Mouse (Mus musculus): ENCODE results near the gene Neu1. TPM values are rescaled to one million over a fixed set of nuclear protein-coding genes. Genes with fewer than 3 reads are reported as not detected.

Neu1 gene
- polyA plus RNA-seq (2012; rRNA removed) = 48.7 and 53.6 TPM in 2 replicates

DNA sequence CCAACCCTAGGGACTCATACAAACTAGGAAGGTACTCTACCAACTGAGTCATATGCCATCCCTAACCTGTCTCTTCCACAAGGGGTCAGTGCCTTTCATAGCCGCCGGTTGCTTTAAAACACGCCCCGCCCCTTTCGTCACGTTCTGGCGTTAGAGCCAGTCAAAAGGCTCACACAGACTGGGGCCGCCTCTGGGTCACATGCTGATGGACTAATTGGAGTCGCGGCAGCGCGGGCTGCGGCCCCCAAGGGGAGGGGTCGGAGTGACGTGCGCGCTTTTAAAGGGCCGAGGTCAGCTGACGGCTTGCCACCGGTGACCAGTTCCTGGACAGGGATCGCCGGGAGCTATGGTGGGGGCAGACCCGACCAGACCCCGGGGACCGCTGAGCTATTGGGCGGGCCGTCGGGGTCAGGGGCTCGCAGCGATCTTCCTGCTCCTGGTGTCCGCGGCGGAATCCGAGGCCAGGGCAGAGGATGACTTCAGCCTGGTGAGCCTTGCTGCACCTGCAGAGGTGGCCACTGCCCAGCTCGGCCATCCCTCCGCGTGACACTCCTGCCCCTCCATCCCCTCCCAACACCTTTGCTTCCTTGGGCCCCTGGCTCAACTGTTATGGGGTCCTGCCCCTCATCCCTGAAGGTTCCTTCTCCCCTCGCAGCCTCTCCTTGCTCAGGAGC lies at the start of gene Neu1:
Gene Neu1 (plus strand): TSS at position 193 of the 674 bp plus-strand sequence.
- DNase-seq (ENCODE audit: extremely low spot score in 1 of 2, low spot score in 1 of 2) = peak; percentile 98 to 99

DNA sequence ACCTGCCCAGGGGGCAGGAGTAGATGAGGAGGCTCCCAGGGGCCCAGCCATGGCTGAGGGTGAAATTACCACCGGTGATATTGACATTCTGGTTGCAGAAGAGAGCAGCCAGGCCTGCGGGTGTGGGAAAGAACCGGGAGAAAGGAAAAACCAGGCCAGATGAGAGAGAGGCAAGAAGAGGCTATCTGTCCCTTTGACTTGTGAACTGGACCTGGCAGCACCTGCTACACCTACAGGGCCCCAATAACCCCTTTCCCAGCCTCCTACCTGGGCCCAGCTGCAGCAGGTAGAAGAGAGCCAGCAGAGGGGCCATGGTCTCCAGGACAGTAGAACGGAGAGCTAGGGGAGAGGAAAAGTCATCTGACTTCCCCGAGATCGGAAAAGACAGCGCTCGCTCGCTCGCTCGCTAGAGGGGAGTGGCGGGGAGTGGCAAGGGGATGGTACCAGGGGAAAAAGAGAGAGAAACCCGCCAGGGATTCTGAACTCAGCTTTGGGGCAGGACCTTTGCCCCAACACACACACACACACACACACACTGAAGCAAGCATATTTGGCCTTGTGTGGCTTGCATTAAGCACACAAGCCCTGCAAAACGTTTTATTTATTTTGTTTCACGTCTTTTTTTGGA lies 49.3 kb upstream of the Neu1 start, which contains the start of gene Gm20547:
Gene Gm20547 (minus strand): TSS at position 360 of the 628 bp plus-strand sequence.
- DNase-seq (ENCODE audit: extremely low spot score in 1 of 2, low spot score in 1 of 2) = no peak

DNA sequence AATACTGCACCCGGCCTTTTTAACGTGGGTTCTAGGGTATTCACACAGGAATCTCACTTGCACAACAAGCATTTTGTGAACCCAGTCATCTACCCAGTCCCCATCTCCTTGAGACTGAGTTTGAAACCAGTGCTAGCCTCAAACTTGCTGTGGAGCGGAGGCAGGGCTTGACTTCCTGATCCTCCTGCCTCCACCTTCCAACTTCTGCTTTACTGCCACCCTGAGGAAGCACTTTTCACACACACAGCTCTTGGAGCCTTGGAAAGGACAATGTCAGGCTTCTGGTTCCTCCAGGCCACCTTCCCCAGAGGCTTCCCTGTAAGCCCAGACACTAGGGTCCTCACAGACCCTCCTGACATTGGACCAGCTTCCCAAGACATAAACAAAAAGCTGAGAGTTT lies 47.7 kb upstream of the Neu1 start:
- DNase-seq (ENCODE audit: extremely low spot score in 1 of 2, low spot score in 1 of 2) = no peak

DNA sequence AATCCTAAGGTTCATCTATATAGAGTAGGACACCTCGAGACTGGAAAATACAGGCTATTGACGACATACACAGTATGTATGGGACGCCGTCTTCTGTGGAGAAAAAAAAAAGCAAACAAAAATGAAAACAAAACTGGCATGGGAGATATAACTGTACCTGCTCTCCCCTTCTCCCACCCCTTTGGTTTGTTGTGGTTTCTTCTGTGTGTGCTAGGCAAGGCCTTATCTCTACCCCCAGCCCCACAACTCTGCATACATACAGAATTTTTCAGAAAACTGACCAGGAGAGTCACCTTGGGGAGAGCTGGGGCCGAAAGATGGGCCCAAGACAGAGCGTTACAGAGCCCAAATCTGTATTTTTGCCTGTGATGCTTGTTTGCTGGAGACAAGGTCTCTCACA lies 46.3 kb upstream of the Neu1 start:
- no peak for DNase-seq (ENCODE audit: extremely low spot score in 1 of 2, low spot score in 1 of 2)

DNA sequence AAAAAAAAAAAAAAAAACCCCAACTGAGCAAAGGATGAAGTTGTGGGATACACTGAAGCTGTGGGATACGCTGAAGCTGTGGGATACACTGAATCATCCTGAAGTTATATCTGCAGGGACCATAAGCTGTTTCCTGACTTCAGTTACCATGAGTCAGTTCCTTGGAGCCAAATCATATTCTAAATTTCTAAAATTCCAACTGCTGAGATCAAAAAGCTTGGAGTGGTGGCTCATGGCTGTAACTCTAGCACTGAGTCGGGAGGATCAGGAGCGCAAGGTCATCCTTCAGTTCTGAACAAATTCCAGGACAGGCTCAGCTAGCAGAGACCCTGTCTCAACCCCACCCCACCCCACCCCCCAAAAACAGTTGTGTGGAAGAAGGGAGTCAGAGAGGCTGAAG lies 45.4 kb upstream of the Neu1 start:
- no peak for DNase-seq (ENCODE audit: extremely low spot score in 1 of 2, low spot score in 1 of 2)

DNA sequence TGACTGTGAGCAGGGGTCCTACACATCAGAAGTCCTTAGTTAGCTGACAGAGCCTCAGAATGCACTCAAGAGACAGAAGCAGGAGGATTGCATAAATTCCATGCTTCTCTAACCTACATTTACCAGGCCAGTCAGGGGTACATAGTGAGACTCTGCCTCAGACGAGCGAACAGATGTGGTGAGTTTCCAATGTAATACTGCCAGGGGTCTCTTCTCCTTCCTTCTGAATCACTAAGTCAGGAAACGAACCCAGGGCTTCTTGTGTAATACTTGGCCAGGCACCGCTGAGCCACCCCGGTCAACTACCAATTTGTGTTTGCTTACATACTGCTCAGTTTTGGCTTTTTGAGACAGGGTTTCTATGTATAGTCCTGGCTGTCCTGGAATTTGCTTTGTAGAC lies 43.1 kb upstream of the Neu1 start:
- DNase-seq (ENCODE audit: extremely low spot score in 1 of 2, low spot score in 1 of 2) = no peak

DNA sequence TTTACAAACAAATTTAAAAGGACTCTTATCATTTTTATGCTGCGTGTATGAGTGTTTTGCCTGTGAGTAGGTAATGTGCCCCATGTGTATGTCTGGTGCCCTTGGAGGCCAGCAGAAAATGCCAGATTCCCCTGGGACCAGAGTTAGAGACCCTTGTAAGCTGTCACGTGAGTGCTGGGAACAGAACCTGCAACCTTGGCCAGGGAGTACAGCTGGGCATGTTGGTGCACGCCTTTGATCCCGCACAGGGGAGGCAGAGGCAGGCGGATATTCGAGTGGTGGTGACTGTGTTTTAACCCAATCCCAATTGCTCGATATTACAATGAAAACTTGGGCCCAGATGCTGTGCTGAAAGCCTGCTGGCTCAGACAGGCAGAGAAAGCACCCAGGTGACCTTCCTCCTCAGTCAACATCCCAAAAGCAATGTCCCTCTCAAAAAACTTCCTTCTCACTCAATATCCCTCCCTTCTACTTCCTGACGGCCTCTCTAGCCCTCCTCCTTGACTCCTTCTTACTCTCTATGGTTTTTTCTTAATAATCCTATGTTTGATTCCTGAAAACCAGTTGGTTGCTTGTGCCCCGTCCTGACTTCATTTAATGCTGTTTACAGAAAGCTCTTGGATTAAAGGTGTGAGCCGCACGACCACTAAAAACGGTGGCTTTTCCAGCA lies 40.8 kb upstream of the Neu1 start:
- DNase-seq (ENCODE audit: extremely low spot score in 1 of 2, low spot score in 1 of 2) = no peak

DNA sequence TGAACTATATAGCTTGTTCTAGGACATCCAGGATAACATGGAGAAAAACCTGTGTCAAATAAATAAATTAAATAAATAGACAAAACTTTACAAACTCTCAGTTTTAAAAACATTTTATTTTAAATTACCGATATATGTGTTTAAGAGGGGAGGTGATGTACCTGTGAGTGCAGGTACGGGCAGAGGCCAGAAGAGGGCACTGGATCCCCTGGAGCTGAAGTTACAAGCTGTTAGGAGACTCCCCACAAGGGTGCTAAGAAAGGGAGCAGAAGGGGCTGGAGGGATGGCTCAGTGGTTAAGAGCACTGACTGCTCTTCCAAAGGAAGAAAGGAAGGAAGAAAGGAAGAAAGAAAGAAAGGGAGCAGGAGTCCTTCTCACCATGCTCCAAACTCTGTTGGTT lies 39.7 kb upstream of the Neu1 start:
- no peak for DNase-seq (ENCODE audit: extremely low spot score in 1 of 2, low spot score in 1 of 2)

DNA sequence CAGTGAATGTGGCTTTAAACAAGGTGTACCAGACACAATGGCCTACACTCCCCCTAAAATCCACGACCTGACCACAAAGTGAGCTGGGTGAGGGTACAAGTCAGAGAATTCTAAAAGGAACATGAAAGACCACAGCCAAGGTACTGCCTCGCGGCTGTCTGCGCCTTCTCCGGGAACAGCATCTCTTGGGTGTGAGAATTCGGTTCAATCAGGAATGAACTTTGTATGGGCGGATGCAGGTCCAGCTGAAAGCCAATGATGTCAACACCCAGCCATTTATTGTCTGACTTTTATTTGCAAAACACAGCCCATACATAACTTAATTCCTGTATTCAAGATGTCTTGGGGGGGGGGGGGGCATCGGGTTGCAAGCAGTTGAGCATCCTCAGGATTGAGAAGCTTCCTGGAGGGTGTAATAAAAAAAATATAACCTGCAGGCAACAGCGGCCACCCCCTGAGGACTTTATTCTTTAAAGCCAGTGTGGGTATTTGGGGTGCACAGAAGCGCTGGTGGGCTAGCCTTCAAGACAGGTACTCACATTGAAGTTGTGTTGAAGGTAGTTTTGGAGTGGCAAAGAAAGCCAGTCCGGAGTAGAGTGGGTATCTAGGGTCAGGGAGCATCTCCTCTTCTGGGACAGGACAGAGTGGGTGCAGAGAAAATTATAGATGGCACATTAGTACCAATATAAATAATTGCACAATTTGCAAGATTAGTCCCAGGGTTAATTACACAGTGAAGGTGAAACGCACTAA lies 37.8 kb upstream of the Neu1 start:
- DNase-seq (ENCODE audit: extremely low spot score in 1 of 2, low spot score in 1 of 2) = no peak

DNA sequence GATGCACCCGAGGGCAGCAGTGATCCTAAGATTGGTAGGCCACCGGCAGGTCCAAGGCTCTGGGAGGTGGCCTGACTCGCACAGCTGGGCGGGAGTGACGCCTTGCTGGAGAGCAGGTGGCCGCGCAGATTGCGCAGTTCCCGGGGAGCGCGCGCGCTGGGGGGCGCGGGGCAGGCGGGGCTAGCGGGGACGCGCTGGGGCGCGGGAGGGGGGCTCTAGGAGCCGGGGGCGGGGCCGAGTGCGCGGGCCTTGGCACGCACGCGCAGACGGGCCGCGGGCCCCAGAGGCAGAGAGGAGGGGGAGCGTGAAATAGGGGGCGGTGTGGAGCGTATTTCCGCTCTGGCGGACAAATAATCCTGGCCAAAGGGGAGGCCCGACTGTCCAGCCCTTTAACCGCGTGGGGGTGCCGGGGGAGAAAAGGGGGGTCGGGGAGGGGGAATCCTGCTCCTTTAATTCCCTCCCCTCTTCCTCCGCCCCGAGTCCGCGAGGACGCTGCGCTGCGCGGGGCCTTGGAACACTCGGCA lies 36.9 kb upstream of the Neu1 start:
- peak; percentile 81 to 94 for DNase-seq (ENCODE audit: extremely low spot score in 1 of 2, low spot score in 1 of 2)

DNA sequence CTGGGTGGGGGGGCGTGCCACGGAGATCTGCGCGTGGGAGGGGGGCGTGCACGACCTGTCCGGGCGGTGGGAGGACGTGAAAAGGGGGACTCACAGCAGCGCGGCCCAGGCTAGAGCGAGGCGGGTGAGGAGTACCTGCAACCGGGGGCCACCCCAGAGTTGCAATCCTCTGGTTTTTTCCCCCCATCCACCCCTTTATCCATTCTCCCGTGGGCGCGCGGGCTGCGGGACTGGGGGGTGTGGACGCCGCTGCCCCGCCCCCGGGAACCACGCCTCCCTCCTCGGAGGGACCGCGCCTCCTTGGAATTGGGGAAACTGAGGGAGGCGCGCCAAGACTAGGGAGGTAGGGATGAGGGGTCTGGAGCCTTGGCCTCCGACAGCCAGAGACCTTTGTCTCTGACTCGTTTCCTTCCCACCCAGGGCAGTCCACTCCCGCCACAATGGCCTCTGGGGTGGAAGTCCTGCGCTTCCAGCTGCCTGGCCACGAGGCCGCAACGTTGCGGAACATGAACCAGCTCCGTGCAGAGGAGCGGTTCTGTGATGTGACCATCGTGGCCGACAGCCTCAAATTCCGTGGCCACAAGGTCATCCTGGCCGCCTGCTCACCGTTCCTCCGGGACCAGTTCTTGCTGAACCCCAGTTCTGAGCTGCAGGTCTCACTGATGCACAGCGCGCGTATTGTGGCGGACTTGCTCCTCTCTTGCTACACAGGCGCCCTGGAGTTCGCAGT lies 36.1 kb upstream of the Neu1 start:
- peak in 1 of 2 experiments; percentile 40 for DNase-seq (ENCODE audit: extremely low spot score in 1 of 2, low spot score in 1 of 2)

DNA sequence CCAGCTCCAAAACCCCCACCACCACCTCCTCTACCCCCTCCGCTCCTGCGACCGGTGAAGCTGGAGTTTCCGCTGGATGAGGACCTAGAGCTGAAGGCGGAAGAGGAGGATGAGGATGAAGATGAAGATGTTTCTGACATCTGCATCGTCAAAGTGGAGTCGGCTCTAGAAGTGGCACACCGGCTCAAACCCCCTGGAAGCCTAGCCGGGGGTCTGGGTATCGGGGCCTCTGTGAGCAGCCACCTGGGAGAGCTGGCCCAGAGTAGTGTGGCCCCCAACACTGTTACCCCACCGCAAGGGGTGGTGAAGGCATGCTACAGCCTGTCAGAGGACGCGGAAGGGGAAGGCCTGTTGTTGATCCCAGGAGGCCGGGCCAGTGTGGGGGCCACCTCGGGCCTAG lies 35.3 kb upstream of the Neu1 start:
- DNase-seq (ENCODE audit: extremely low spot score in 1 of 2, low spot score in 1 of 2) = no peak

DNA sequence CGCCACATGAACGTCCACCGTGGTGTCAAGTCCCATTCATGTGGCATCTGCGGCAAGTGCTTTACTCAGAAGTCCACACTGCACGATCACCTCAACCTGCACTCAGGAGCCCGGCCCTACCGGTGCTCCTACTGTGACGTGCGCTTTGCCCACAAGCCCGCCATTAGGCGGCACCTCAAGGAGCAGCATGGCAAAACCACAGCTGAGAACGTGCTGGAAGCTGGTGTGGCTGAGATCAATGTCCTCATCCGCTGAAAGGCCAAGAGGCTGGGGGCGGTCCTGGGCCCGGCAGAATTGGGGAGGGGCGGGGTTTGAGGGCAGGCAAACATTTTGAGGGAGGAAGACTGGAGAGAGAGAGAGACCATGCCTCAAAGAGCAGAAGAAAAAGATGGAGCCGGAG lies 34.7 kb upstream of the Neu1 start:
- DNase-seq (ENCODE audit: extremely low spot score in 1 of 2, low spot score in 1 of 2) = no peak

DNA sequence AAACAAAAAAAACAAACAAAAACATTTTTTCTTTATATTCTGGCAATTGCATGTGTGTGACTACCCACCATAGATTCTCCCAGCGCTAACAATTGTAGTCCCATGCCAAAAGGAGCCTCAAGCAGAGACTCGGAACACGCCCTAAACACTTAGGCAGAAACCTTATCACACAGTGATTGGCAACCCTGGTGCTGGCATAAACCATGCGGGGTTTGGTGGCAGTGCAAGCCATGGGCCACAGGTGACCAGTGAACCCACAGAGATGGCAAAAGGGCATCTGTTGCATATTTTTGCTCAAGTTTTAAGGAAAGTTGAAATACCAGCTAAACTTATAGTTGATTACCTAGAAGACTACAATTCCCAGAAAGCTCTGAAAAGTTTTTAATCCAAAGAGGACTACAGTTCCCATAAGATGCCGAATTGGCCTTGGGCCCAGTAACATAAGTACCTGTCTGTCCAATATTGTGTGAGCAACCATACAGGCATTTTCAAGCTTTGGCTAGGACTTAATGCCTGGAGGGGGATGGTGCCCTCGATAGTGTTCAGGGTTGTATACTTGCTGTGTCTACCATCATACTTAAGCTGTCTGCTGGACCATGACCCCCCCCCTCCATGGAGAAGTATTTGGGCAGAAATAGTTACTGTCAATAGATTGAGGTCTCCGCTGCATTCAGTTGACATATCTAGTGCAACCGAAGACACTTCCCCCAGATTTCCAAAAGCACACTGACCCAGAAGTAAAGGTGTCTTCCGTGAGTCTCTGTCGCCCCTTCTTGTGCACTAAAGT lies 33.5 kb upstream of the Neu1 start:
- peak; percentile 40 to 61 for DNase-seq (ENCODE audit: extremely low spot score in 1 of 2, low spot score in 1 of 2)

DNA sequence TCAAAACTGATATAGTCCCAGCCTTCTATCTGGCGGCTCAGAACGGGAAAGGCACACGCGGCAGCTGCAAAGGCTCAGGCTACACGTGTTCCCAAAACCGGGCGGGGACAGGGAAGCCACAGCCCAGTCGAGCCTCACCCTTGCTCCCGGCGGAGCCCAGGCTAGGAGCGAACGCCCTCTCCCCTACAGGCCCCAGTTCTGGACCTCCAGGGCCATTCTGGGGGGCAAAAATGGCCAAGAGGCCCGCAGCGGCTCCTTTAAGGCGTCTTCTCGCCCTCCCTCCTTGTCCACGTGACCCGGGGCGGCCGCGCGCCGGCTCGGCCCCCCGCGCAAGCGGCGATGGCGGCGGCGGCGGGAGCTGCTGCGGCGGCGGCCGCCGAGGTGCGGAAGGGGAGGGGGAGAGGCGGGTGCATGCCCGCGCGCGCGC lies 32.9 kb upstream of the Neu1 start, which contains the start of the genes C2 and Ehmt2:
Gene C2 (minus strand): TSS at position 106 of the 427 bp plus-strand sequence.
Gene Ehmt2 (plus strand): TSS at position 310 of the 427 bp plus-strand sequence.
- peak; percentile 41 to 78 for DNase-seq (ENCODE audit: extremely low spot score in 1 of 2, low spot score in 1 of 2)

DNA sequence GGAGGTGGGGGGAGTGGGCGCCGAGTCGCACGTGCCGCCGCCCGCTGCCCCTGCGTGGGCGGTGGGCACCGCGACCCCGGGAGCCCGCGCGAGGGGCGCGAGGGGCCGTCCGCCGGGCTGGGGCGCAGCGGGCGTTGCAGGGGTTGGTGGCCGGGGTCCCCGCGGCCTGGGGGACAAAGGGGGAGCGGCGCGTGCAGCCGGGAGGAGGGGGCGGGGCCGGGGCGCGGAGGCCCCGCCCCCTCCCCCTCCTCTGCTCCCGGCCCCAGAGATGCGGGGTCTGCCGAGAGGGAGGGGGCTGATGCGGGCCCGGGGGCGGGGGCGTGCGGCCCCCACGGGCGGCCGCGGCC lies 32.4 kb upstream of the Neu1 start:
- no peak for DNase-seq (ENCODE audit: extremely low spot score in 1 of 2, low spot score in 1 of 2)

DNA sequence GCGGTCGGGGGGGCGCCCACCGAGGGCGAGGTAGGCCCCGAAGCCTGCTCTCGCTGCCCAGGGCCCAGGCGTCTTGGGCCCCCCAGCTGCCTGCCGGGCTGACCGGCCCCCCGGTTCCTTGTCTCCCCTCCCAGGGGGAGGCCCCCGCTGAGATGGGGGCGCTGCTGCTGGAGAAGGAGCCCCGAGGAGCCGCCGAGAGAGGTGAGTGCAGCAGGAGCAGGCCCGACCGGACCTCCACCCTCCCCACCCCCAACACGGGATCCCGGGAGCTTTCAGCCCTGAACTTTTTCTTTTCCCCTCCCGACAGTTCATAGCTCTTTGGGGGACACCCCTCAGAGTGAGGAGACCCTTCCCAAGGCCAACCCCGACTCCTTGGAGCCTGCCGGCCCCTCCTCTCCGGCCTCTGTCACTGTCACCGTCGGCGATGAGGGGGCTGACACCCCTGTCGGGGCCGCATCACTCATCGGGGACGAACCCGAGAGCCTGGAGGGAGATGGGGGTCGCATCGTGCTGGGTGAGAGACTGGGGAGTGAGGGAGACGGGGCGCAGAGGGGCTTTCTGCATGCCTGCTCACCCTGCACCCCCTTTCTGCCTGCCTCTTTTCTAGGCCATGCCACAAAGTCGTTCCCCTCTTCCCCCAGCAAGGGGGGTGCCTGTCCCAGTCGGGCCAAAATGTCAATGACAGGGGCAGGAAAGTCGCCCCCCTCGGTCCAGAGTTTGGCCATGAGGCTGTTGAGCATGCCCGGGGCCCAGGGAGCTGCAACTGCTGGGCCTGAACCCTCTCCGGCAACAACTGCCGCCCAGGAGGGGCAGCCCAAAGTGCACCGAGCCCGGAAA lies 31.8 kb upstream of the Neu1 start:
- peak in 1 of 2 experiments; percentile 22 for DNase-seq (ENCODE audit: extremely low spot score in 1 of 2, low spot score in 1 of 2)

DNA sequence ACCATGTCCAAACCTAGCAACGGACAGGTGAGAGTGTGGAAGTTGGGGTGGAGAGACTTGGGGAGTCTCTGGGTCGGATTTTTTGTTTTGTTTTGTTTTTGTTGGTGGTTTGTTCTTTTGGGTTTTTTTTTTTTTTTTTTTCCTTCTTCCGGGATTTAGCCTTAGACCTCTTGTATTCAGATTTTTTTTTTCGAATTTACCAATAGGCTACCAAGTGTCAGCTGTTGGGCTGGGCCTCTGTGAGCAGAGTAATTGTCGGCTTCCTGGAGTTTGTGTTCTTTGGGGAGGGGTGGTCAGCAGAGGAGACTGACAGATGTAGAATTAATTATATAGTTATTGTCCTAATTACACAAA lies 31.2 kb upstream of the Neu1 start:
- no peak for DNase-seq (ENCODE audit: extremely low spot score in 1 of 2, low spot score in 1 of 2)
